Mouse (Mus musculus) hindbrain, postnatal 0 days (tissue): ENCODE measurements at regions not wholly inside any gene's neighbourhood (a gene's known extent, or its start where the extent isn't known, plus 50 kb on each side); places are given as distances from the start of the nearest gene placed in this dataset.

ENCODE experiments used
- ATAC-seq: fragments of 200-750 bp; cut with Nextera tagmentation; 2 replicates; pipeline ENCODE4 v1.8.0; 2017; ENCODE audit warnings: mild to moderate bottlenecking, moderate TSS enrichment, moderate library complexity
- DNase-seq: peaks from one replicate; pipeline ENCODE4 v3.0.0-alpha.2; 2015; ENCODE audit warnings: low spot score
- H3K27ac ChIP-seq: fragments of 300-500 bp; sonication (generic); 2 replicates; pipeline ENCODE4 v1.5.1; 2014; ENCODE audit warnings: mild to moderate bottlenecking
- H3K27me3 ChIP-seq: fragments of 300-500 bp; sonication (generic); 2 replicates; pipeline ENCODE4 v1.6.1; 2014; ENCODE audit warnings: low read length, mixed read lengths; ENCODE audit not compliant: insufficient read depth
- H3K36me3 ChIP-seq: fragments of 300-500 bp; sonication (generic); 2 replicates; pipeline ENCODE4 v1.6.1; 2014; ENCODE audit warnings: low read length, mixed read lengths; ENCODE audit not compliant: insufficient read depth
- H3K4me1 ChIP-seq: fragments of 300-500 bp; sonication (generic); 2 replicates; pipeline ENCODE4 v1.6.1; 2014; ENCODE audit warnings: antibody characterized with exemption, low read length, mixed read lengths; ENCODE audit not compliant: insufficient read depth
- H3K4me2 ChIP-seq: fragments of 300-500 bp; sonication (generic); 2 replicates; pipeline ENCODE4 v1.6.1; 2014; ENCODE audit warnings: low read depth, mild to moderate bottlenecking, low read length, moderate library complexity, mixed read lengths
- H3K4me3 ChIP-seq: fragments of 300-500 bp; sonication (generic); 2 replicates; pipeline ENCODE4 v1.5.1; 2014; ENCODE audit warnings: low read length
- H3K9ac ChIP-seq: fragments of 300-500 bp; sonication (generic); replicated peaks from 2 replicates; pipeline ENCODE4 v1.6.1; 2014; ENCODE audit warnings: mild to moderate bottlenecking, low read length, moderate library complexity, mixed read lengths
- H3K9me3 ChIP-seq: fragments of 300-500 bp; sonication (generic); 2 replicates; pipeline ENCODE4 v1.6.1; 2016; ENCODE audit warnings: low read length, mixed read lengths
- CTCF ChIP-seq: IDR thresholded peaks from 2 replicates; pipeline ENCODE4 v1.5.1; 2016; ENCODE audit warnings: antibody characterized with exemption, control low read depth, low read depth
- WGBS: fragments of 180-500 bp; shearing (Covaris S2); extraction: QIAGEN DNeasy Blood & Tissue Kit; methylation state at CpG from one replicate; pipeline ENCODE4 v1.1.7; 2014; 5-methylcytosine and 5-hydroxymethylcytosine counted together

DNA sequence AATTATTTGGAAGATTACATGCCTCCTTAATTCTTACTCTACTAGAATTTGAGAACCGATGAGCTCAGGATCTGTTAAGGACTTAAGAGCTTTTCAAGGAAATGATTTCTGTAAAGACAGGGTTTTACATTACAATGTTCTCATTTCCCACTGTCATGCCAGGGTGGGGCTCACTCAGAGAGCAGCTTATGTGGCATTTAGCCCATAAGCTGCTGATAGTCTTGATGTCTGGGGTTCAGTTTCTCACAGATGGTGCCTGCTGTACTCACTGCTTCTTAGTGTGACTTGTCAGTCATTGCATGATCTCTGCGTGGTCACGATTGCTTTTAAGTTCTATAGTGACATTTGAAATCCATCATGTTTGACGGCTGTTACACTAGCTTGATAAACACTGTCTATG is 484.8 kb downstream of the Pcdh17 start:
- peak; percentile 11 for DNase-seq
- ATAC-seq: no peak

DNA sequence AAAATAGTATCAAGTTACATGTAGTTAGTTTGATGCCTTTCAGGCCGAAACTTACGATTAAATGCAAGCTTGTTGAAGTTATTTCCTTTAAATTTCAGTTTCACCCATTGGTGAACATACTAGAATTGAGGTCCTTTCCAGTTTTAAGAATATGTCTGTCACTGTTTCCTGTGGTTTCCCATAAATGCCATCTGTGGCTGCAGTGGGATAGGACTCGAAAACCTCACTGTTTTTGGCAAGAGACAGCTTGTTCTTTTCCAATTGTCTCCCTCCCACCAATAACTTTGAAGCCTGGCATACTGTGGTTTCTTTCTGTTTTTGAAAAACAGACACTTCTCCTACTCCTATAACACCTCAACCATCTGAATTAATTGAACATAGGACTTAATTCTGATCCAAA is 490.7 kb downstream of the Pcdh17 start:
- DNase-seq: no peak
- H3K9ac ChIP-seq: no peak overlapping the region
- no peak for ATAC-seq
- WGBS: 72% methylated on average over 3 of the region's 3 CpGs
- no peak overlapping the region for H3K27ac ChIP-seq
- H3K4me3 ChIP-seq: no peak overlapping the region
- no peaks in the 10 kb centered on the region for H3K9me3 ChIP-seq
- no peaks in the 10 kb centered on the region for H3K36me3 ChIP-seq
- H3K4me1 ChIP-seq: no peaks in the 10 kb centered on the region
- TF ChIP-seq CTCF: no peak
- no peaks in the 10 kb centered on the region for H3K27me3 ChIP-seq
- no peak overlapping the region for H3K4me2 ChIP-seq

More for the DNA sequence above, 484.8 kb downstream of the Pcdh17 start:
- Histone ChIP-seq H3K4me3 (no peak overlapping the region), H3K4me2 (no peak overlapping the region), H3K9me3 (no peaks in the 10 kb centered on the region), H3K9ac (no peak overlapping the region), H3K27me3 (no peaks in the 10 kb centered on the region), H3K27ac (no peak overlapping the region), H3K36me3 (no peaks in the 10 kb centered on the region), H3K4me1 (no peaks in the 10 kb centered on the region)
- no peak for TF ChIP-seq CTCF
- WGBS: 49% methylated on average over 4 of the region's 4 CpGs

DNA sequence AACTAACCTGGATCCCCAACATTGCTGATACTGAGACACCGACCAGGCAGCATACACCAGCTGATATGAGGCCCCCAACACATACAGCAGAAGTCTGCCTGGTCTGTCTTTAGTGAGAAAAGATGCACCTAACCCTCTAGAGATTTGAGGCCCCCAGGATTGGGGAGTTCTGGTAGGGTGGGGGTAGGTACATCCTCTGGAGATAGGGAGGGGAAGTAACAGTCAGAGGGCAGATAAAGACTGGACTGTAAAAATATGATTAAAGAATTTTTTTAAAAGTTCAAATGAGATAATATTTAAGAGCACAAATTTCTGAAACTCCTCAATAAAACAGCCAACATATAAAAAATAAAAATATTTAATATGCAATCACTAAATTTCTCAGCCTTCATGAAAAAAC is 511.9 kb downstream of the Pcdh17 start:
- WGBS: 95% methylated on average over 1 of the region's 1 CpGs
- ATAC-seq: no peak

DNA sequence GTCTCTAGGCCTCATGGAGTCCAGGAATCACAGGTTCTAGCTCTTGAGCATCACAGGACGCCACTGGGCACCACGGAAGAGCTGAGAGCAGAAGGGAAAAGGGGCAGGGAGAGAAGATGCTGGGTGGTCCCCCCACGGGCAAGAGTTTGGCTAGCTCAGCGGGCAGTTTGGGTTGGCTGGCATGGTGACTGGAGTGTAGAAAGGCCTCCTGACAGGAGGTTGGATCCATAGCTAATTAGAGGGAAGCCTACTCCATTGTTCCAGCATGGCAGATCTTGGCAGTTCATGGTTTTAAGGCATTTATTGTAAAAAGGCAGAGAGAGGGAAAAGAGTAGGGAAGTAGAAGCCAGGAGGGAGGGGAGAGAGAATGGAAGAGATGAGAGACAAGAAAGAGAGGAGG is 544.4 kb downstream of the Pcdh17 start:
- no peaks in the 10 kb centered on the region for H3K4me1 ChIP-seq
- H3K27me3 ChIP-seq: no peaks in the 10 kb centered on the region
- no peaks in the 10 kb centered on the region for H3K9me3 ChIP-seq
- no peaks in the 10 kb centered on the region for H3K36me3 ChIP-seq
- 50% methylated on average over 4 of the region's 4 CpGs for WGBS
- no peak overlapping the region for H3K4me2 ChIP-seq
- DNase-seq (peak; percentile 1), ATAC-seq (peak; percentile 45; the same call in 1 of the 2 replicates)
- H3K4me3 ChIP-seq: no peak overlapping the region
- no peak overlapping the region for H3K27ac ChIP-seq
- TF ChIP-seq CTCF: no peak
- no peak overlapping the region for H3K9ac ChIP-seq

More for the DNA sequence above, 511.9 kb downstream of the Pcdh17 start:
- no peak for TF ChIP-seq CTCF
- no peak overlapping the region for H3K4me2 ChIP-seq
- H3K9ac ChIP-seq: no peak overlapping the region
- H3K4me3 ChIP-seq: no peak overlapping the region
- no peaks in the 10 kb centered on the region for H3K36me3 ChIP-seq
- H3K9me3 ChIP-seq: no peaks in the 10 kb centered on the region
- H3K27me3 ChIP-seq: no peaks in the 10 kb centered on the region
- no peak for DNase-seq
- H3K4me1 ChIP-seq: no peaks in the 10 kb centered on the region
- H3K27ac ChIP-seq: no peak overlapping the region

DNA sequence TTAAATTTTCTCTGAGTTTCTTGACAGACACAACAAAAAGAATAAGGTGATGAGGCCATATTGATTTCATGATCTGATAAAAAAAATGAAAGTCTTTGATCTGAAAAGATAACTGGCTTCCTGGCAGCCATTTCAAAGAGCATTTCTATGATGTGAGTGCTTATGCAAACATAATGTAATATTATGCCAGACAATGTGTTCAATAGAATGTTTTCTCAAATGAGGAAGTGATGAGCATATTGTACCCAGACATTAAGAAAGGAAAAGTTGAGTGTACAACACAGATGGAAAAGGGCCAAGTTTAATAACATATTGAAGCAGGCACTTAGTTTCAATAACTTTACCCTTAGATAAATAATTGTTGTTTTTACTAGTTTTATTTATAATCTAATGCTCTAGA is 569.0 kb downstream of the Pcdh17 start:
- TF ChIP-seq CTCF: no peak
- Histone ChIP-seq H3K27ac (no peak overlapping the region), H3K4me2 (no peak overlapping the region), H3K36me3 (no peaks in the 10 kb centered on the region), H3K9me3 (no peaks in the 10 kb centered on the region), H3K4me1 (no peaks in the 10 kb centered on the region), H3K27me3 (no peaks in the 10 kb centered on the region), H3K9ac (no peak overlapping the region), H3K4me3 (no peak overlapping the region)
- DNase-seq (no peak), ATAC-seq (no peak)
